Mouse (Mus musculus) midbrain, embryonic 14.5 days (tissue): ENCODE measurements at regions not wholly inside any gene's neighbourhood (a gene's known extent, or its start where the extent isn't known, plus 50 kb on each side); places are given as distances from the start of the nearest gene placed in this dataset.
A peak's percentile ranks its signal among the peaks of the same experiment; 100 is the strongest.
"Not testable (repeated sequence)": the region's sequence is repeated elsewhere in the genome, so short reads cannot be mapped to it uniquely, and the experiment has no call there.

Experiments
- ATAC-seq: fragments of 200-750 bp; cut with Nextera tagmentation; 2 replicates; pipeline ENCODE4 v1.8.0; 2017; ENCODE audit warnings: moderate number of reproducible peaks, moderate library complexity; ENCODE audit not compliant: low FRiP score, low TSS enrichment
- DNase-seq: peaks from one replicate; pipeline ENCODE4 v3.0.0-alpha.2; 2015
- H3K27ac ChIP-seq: fragments of 300-500 bp; sonication (generic); replicated peaks from 2 replicates; pipeline ENCODE4 v1.5.1; 2014; ENCODE audit warnings: mild to moderate bottlenecking, low read depth, low read length, moderate library complexity
- H3K27me3 ChIP-seq: fragments of 300-500 bp; sonication (generic); 2 replicates; pipeline ENCODE4 v1.6.1; 2014; ENCODE audit warnings: low read length, control low read depth, mixed read lengths; ENCODE audit not compliant: control insufficient read depth, insufficient read depth
- H3K36me3 ChIP-seq: fragments of 300-500 bp; sonication (generic); 2 replicates; pipeline ENCODE4 v1.6.1; 2014; ENCODE audit warnings: low read length, control low read depth; ENCODE audit not compliant: control insufficient read depth, insufficient read depth
- H3K4me1 ChIP-seq: fragments of 300-500 bp; sonication (generic); 2 replicates; pipeline ENCODE4 v1.6.1; 2014; ENCODE audit warnings: mild to moderate bottlenecking, antibody characterized with exemption, low read length, control low read depth; ENCODE audit not compliant: control insufficient read depth, insufficient read depth
- H3K4me2 ChIP-seq: fragments of 300-500 bp; sonication (generic); 2 replicates; pipeline ENCODE4 v1.6.1; 2014; ENCODE audit warnings: mild to moderate bottlenecking, low read length, moderate library complexity
- H3K4me3 ChIP-seq: fragments of 300-500 bp; sonication (generic); replicated peaks from 2 replicates; pipeline ENCODE4 v1.5.1; 2014; ENCODE audit warnings: low read depth, low read length
- H3K9ac ChIP-seq: fragments of 300-500 bp; sonication (generic); replicated peaks from 2 replicates; pipeline ENCODE4 v1.6.1; 2014; ENCODE audit warnings: mild to moderate bottlenecking, low read length, moderate library complexity
- H3K9me3 ChIP-seq: fragments of 300-500 bp; sonication (generic); 2 replicates; pipeline ENCODE4 v1.6.1; 2016; ENCODE audit warnings: low read length, control low read depth, mixed read lengths; ENCODE audit not compliant: control insufficient read depth
- WGBS: fragments of 180-500 bp; shearing (Covaris S2); extraction: QIAGEN DNeasy Blood & Tissue Kit; methylation state at CpG from one replicate; pipeline ENCODE4 v1.1.7; 2014; 5-methylcytosine and 5-hydroxymethylcytosine counted together

DNA sequence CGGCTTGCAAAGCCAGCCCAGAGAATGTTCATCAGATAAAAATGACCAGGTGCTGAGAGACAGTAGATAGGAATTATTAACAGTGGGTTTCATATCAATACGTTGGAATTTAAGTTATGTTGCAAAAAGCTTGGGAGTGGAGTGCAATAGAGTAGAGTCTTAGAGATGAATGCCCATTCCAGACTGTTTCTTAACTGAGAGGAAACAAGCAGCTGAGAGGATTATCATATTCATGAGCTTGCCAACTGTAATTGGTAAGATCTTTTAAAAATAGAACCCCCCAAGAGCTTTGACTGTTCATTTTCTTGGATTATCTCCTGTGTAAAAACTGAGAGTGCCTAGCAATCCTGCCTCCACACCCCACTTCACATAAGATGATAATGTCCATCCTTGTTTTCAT lies 854.9 kb downstream of the Abca13 start:
- Histone ChIP-seq H3K4me2 (no peak overlapping the region), H3K9me3 (no peaks in the 10 kb centered on the region), H3K27ac (no peak overlapping the region), H3K27me3 (no peaks in the 10 kb centered on the region), H3K36me3 (no peaks in the 10 kb centered on the region), H3K9ac (no peak overlapping the region), H3K4me3 (no peak overlapping the region), H3K4me1 (0 out of 2 replicates have a peak, but pooled peaks cover 4% of the 10 kb centered on the region)
- 36% methylated on average over 2 of the region's 2 CpGs for WGBS
- DNase-seq (peak; percentile 35), ATAC-seq (peak; percentile 27; the same call in 1 of the 2 replicates)

DNA sequence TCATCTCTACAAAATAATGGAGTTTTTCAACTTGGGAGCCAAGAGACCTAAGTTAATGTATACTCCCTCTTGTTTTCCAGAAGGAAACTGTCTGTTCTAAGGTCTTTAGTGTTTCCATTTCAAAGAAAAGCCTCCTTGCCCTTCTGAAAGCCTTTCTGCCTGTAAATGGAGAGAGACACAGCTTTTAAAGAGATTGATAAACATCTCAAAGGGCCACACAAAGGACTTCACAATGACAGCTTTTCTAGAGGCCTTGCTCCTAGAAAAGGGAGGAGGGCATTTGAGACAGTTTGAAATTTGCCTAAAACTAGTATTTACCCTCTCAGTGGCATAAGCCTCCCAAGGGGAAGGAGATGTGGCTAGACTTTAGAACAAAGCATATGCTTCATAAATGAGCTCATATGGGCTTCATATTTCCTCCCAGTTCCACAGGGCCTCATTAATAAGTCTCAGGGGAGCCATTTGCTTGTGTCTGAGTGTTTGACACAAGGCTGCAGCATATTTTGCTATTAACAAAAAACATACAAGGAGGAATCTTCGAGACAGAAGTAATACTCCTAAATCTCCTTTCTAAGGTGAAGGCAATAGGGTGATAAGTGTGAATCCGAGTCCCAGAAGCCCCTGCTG lies 860.0 kb downstream of the Abca13 start:
- Histone ChIP-seq H3K36me3 (no peaks in the 10 kb centered on the region), H3K4me3 (no peak overlapping the region), H3K9ac (no peak overlapping the region), H3K27ac (no peak overlapping the region), H3K9me3 (no peaks in the 10 kb centered on the region), H3K27me3 (no peaks in the 10 kb centered on the region), H3K4me2 (no peak overlapping the region), H3K4me1 (0 out of 2 replicates have a peak, but pooled peaks cover under 1% of the 10 kb centered on the region)
- 63% methylated on average over 2 of the region's 2 CpGs for WGBS
- DNase-seq (peak; percentile 27), ATAC-seq (no peak)

DNA sequence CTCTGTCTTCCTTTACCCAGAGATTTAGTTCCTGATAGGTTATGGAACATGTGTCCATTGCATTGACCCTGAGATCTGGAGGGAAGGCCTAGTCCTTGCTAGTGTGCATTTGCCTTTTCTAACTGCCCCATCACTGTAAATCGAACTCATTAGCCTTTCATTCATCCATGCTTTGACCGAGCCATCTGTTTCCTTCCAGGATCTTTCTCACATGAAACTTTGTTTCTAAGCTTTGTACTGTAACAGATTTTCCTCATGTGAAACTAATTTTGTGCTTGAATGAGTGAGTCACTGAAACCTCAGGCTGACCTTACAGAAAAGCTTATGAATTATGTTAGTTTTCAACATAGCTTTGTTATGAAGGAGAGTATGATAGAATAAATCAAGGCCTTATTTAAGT lies 880.1 kb downstream of the Abca13 start:
- Histone ChIP-seq H3K4me1 (no peaks in the 10 kb centered on the region), H3K36me3 (no peaks in the 10 kb centered on the region), H3K27ac (no peak overlapping the region), H3K4me3 (no peak overlapping the region), H3K9me3 (no peaks in the 10 kb centered on the region), H3K4me2 (no peak overlapping the region), H3K27me3 (no peaks in the 10 kb centered on the region), H3K9ac (no peak overlapping the region)
- DNase-seq (no peak), ATAC-seq (no peak)
- WGBS: 88% methylated on average over 2 of the region's 2 CpGs

DNA sequence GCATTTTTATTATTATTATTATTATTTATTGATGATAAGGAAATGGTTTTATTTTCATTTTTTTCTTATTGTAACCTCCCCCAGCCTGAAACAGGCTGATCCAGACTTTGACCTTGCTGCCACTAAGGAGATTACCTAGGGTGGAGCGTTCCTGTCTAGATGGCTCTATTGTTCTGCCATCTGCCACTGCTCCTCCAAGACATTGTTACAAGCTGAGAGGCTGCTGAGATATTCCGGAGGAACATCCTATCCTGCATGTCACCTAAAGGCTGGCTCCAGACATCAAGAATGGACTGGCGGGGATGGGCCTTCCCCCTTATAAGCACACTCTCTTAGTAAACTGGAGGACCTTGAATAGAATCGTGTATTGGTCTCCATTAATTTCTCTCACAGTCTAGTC lies 896.2 kb downstream of the Abca13 start:
- Histone ChIP-seq H3K4me1 (no peaks in the 10 kb centered on the region), H3K36me3 (no peaks in the 10 kb centered on the region), H3K4me2 (no peak overlapping the region), H3K4me3 (no peak overlapping the region), H3K27me3 (no peaks in the 10 kb centered on the region), H3K9me3 (no peaks in the 10 kb centered on the region), H3K9ac (no peak overlapping the region), H3K27ac (no peak overlapping the region)
- 62% methylated on average over 4 of the region's 4 CpGs for WGBS
- DNase-seq (no peak), ATAC-seq (no peak)

DNA sequence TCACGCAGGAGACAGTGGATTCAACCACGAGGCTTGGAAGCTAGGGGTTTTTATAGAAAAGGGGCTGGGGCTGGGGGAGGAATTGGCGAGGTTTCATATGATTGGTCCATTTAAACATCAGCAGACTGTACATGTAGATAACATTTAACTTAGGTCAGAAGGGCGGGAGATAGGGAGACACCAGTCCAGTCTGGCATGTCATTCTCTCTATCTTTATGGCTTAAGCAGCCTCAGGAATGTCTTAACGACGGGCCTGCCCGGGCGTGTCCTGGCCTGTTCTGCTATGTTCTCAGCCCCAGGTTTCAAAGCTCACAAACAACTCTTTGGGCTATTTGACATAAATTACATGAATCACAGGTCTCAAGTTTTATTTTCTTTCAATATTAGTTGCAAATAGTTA lies 910.6 kb downstream of the Abca13 start:
- not testable (repeated sequence) for H3K9ac ChIP-seq, H3K4me3 ChIP-seq, H3K36me3 ChIP-seq, H3K4me1 ChIP-seq, DNase-seq, H3K27me3 ChIP-seq, H3K27ac ChIP-seq, H3K9me3 ChIP-seq, ATAC-seq, H3K4me2 ChIP-seq
- 88% methylated on average over 8 of the region's 8 CpGs for WGBS

DNA sequence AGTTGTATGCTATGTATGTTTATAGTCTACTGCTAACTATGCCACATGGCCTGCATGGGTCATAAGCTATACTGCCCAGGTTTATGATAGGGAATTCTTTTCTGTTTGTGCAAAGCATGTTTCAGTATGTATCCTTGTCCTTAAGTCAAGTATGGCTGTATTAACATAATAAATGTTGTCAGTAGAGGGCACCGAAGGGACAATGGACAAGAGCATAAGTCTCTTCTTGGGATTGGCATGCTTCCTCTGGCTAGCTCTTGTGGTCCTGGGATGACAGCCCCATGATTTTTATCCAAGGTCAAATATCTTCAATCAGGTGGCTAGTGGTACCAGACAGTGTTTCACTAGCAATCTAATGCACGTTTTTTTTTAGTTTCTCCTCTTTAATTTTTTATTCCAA lies 913.3 kb downstream of the Abca13 start:
- Histone ChIP-seq H3K27me3 (no peaks in the 10 kb centered on the region), H3K4me2 (no peak overlapping the region), H3K9me3 (no peaks in the 10 kb centered on the region), H3K27ac (no peak overlapping the region), H3K9ac (no peak overlapping the region), H3K36me3 (no peaks in the 10 kb centered on the region), H3K4me3 (no peak overlapping the region), H3K4me1 (no peaks in the 10 kb centered on the region)
- 89% methylated on average over 2 of the region's 2 CpGs for WGBS
- ATAC-seq (no peak), DNase-seq (peak; percentile 2)

DNA sequence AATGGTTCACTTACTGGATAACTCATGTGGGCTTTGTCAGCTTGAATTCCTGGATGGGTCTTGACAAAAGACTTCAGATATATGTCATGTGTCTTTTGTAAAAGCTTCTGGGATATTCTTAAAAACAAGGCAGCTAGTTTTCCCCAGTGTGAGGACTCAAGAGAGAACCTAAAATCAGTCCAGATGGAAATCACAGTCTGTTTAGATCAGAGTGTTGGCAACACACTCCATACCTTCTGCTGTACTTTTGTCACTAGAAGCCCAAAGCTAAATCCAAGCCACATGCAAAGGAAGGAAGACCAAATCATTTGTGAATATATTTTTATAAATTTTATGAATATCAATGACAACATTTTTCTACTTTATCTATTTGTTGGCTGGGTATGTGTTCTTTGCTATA lies 950.4 kb downstream of the Abca13 start:
- no peak for ATAC-seq

DNA sequence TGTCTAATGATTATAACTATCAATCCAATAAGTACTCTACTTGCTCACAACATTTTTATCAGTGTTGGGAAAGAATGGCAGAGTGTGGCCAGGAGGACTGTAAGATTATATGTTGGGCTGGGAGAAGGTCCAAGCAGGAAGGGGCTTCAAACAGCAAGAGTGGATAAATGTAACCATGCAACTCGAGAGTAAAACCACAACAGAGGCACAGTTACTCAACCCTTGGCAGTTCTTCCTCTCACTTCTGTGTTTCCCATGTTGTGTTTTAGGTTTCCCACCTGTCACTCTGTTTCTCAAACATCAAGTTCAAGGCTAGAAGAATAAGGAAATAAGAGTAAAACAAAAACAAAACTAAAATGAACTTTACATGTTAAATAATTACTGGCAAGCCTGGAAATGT lies 957.4 kb downstream of the Abca13 start:
- Histone ChIP-seq H3K27me3 (no peaks in the 10 kb centered on the region), H3K9me3 (no peaks in the 10 kb centered on the region), H3K4me2 (no peak overlapping the region), H3K36me3 (no peaks in the 10 kb centered on the region), H3K4me3 (no peak overlapping the region), H3K27ac (no peak overlapping the region), H3K9ac (no peak overlapping the region), H3K4me1 (no peaks in the 10 kb centered on the region)
- DNase-seq (no peak), ATAC-seq (no peak)
- WGBS: 63% methylated on average over 1 of the region's 1 CpGs

More for the DNA sequence above, 950.4 kb downstream of the Abca13 start:
- no peaks in the 10 kb centered on the region for H3K27me3 ChIP-seq
- H3K9ac ChIP-seq: no peak overlapping the region
- H3K27ac ChIP-seq: no peak overlapping the region
- H3K4me2 ChIP-seq: no peak overlapping the region
- no peaks in the 10 kb centered on the region for H3K9me3 ChIP-seq
- H3K4me1 ChIP-seq: no peaks in the 10 kb centered on the region
- DNase-seq: no peak
- H3K4me3 ChIP-seq: no peak overlapping the region
- no peaks in the 10 kb centered on the region for H3K36me3 ChIP-seq

DNA sequence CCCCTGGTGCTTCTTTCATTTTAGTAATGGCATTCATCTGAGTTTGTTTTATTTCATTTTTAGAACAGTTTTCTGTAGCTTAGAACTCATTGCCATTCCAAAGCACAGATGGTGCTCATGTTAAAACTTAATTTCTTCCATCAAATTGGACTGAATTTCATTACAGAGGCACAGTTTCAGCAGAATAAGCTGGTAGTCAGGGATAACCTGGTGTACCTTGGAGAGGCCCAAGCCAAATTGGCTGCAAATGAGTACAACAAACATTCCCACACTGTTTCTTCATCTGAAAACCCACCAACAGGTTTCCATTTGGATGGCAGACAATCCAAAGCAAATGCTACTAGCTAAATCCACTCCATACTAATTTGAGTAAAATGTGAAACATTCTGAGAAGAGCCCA lies 960.2 kb upstream of the Vwc2 start:
- ATAC-seq: no peak

More for the DNA sequence above, 960.2 kb upstream of the Vwc2 start:
- Histone ChIP-seq H3K4me1 (no peaks in the 10 kb centered on the region), H3K9me3 (no peaks in the 10 kb centered on the region), H3K4me2 (no peak overlapping the region), H3K27me3 (no peaks in the 10 kb centered on the region), H3K4me3 (no peak overlapping the region), H3K27ac (no peak overlapping the region), H3K36me3 (no peaks in the 10 kb centered on the region), H3K9ac (no peak overlapping the region)
- DNase-seq: no peak
